Mouse (Mus musculus) embryo, embryonic 10.5 days (tissue): ENCODE results near the gene Gm45837.
A peak's percentile ranks its signal among the peaks of the same experiment; 100 is the strongest.

Source experiments
- DNase-seq: peaks from one replicate; pipeline ENCODE4 v3.0.0-alpha.2; 2015; ENCODE audit warnings: low spot score

The Gm45837 gene

GRCm38 (mm10) chr7:101391909-101392479 is 18.7 kb upstream of the Gm45837 start:
- DNase-seq, result no peak

- no peak for DNase-seq
Observed at GRCm38 (mm10) chr7:101393015-101393414, 17.7 kb upstream of the Gm45837 start.

DNA sequence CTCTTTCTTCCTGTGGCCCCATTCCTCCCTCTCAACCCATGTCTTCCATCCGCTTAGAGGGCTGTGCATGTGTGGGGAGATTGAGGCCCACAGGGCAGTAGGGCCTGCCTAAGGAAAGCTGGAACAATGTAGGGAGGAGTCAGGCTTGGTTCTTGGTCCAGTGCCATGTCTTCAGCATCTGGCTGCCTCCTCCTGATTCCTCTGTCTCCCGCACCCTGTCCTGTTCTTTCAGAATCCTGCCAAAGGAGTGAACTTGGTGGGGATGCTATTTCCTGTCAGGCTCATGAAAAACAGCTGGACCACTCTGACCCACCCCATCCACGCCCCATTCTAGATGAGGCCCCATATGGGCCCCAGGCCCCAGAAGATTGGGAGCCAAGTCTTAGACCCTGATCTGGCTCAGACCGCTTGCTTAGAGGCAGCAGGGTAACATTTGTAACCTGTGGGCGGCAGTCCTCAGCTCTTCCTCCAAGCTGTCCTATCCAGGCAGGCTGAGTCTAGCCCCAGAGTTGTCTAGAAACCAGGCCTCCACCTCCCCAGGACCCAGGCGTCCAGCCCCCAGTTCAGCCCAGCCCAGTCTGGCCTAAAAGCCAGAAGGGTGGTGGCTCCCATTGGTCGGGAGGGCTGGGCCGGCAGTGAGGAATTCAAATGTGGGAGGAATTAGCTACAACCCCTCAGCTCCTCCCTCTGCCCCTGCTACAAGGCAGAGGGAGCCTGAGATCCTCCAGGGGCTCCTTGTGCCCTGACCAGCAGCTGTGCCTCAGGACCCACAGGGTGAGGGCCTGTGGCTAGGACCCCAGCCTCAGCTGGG is 16.8 kb upstream of the Gm45837 start:
- DNase-seq, result peak; percentile 65

GRCm38 (mm10) chr7:101394569-101394968 is 16.1 kb upstream of the Gm45837 start:
- no peak for DNase-seq

DNA sequence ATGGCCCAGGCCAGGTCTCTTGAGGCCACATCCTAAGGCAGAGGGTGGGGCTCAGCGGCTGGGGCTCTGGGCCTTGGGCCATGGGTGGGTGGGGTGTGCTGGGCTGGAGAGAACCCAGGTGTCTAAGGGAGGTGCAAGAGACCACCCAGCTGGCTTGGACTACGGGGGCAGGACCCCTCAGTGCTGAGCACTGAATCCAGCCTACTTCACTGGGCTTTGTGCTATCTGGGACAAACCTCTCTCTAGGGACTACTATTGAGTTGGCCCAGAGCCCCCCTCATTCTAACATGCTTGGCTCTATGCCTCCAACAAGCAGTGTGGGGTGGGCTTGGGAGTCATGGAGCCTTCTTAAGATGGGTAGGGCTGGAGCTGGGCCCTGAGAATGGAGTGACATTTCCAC is 15.2 kb upstream of the Gm45837 start:
- DNase-seq, result no peak

DNA sequence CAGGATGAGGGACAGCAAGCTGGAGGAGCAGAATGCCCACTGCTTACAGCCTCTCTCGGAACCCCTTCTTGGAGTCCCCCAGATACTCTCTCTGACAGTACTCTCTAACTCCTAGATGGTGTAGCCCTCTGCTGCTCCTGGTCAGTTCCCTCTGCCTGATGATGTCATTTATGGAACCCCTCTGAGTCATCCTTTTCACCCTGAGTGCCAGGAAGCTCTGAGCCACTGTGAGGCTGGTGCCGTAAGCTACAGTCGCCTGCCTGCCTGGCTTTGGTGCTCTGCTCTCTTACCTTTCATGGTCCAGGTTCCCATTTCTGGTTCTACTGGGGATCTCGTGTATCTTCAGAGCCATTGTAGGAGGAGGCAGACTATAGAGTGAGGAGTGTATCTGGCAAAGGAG is 13.5 kb upstream of the Gm45837 start:
- no peak for DNase-seq

GRCm38 (mm10) chr7:101401510-101401909 is 9.2 kb upstream of the Gm45837 start:
- no peak for DNase-seq

DNA sequence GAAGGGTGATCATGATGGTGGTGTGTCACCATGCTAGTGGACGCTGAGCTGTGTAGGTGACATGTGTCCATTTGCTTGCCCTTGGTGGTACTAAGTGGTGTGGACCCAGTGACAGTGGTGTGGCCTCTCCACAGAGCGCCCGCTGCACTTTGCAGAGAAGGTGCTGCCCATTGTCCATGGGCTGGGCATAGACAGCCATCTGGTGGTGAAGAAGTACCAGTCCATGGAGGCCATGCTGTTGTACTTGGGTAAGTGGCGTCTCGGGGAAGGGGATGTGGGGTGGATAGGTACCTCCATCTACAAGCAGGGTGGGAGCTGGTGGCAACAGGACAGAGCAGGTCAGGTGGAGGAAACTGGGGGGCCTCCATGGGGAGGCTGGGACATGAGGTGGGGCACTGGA is 6.9 kb upstream of the Gm45837 start:
- no peak for DNase-seq

DNA sequence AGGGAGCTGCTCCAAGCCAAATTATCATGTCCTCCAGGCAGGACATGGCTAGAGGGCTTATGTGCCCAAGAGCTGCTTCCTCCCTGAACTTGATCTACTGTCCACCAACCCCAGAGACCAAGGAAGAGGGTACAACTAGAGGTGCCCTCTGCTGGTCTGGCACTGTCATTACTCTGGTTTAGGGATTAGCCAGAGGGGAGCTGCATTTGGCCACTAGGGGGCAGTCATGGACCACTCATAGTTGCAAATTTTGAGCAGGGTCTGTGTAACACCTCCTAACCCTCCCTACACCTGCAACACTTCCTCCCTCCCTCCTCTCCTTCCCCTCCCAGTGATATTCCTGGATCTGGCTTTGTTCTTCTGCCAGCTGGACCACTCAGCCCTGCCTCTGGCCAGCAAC is 2.1 kb downstream of the Gm45837 start:
- peak; percentile 91 for DNase-seq

DNA sequence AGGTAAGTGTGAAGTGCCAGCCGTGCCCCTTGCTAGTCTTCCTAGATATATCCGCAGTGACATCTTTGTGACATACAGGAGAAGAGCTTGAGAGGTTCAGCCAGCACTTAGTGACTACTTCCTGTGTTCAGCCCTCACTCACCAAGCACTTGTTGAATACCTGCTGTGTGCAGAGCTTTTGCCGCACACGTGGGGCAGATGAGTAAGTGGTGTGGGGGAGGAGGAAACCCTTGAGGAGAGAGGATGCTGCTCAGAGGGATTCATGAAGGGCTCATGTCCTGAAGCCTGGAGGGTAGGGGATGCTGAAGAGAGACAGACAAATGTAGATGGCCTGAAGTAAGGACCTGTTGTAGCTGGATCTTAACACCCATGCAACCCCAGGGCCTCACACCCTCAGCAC is 3.5 kb downstream of the Gm45837 start:
- no peak for DNase-seq

GRCm38 (mm10) chr7:101414661-101415511 is 4.2 kb downstream of the Gm45837 start:
- peak; percentile 52 for DNase-seq

DNA sequence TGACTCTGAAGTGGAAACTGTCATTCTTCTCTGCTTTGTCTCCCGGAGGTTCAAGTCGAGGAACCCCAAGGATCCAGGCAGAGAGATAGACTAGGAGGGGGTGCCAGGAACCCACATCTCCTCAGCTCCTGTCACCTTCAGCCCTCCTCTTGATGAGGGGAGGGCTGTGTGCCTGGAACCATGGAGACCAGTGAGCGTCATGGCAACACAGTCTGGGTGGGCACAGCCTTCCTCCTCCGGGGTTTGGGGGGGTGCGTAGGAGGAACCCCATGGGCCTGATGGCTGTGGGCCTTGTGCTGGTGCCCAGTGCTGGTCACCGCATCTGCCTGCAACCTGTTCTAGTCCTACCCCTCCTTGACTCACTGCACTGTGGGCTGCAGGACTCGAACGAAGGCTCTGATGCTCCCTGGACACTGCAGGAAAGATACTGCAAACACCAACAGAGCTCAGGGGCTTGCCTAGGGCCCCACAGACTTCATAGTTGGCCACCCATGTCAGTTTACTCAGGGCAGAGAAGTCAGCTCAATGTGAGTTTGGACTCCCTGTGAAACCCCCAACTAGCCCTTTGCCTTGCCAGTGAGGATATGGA is 4.9 kb downstream of the Gm45837 start:
- no peak for DNase-seq

DNA sequence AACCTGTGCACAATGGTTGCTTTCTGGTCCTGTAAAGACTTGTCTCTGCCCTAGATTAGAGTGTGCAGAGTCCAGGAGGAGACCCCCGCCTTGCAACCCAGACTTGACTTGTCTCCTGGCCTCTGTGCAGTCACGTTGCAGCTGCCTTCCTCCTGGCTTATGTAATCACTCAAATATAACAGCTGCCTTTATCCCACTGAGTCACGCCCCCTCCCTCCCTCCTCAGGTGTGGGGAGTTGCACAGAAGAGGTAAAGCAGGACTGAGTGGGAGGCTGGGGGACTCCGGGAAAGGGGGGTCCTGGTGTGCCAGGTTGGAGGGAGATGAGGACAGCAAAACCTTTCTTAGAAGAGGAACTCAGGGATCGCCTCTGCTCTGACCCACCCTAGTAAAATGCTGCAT is 5.7 kb downstream of the Gm45837 start:
- no peak for DNase-seq

GRCm38 (mm10) chr7:101419013-101419770 is 8.5 kb downstream of the Gm45837 start:
- peak; percentile 71 for DNase-seq

DNA sequence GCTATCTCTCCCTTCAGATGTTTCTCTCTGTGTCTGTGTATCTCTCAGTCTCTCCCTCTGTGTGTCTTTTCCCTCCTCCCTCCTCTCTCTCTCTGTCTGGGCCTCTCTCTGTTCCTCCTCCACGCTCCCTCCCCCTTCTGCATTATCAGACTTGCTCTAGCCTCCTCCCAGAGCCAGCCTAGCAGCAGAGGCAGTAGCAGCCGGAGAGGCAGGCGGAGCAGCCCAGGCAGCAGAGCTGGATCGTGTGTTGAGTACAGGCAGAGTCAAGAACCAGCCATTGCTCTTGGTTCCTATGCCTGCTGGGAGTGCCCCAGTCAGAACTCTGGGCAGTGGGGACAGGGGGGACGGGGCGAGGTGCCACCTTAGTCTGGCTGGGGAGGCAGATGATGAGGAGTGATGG is 10.8 kb downstream of the Gm45837 start, which contains the start of gene Pde2a:
Gene Pde2a, plus strand, starts transcription at position 163 of the 400 bp plus-strand sequence.
- DNase-seq, result no peak

- peak; percentile 64 for DNase-seq
Observed at GRCm38 (mm10) chr7:101422069-101422468, 11.4 kb downstream of the Gm45837 start.

- DNase-seq, result no peak
Observed at GRCm38 (mm10) chr7:101422646-101423045, 12.0 kb downstream of the Gm45837 start.

GRCm38 (mm10) chr7:101423970-101424369 is 13.3 kb downstream of the Gm45837 start:
- no peak for DNase-seq

GRCm38 (mm10) chr7:101426692-101427091 is 16.0 kb downstream of the Gm45837 start:
- DNase-seq, result no peak

DNA sequence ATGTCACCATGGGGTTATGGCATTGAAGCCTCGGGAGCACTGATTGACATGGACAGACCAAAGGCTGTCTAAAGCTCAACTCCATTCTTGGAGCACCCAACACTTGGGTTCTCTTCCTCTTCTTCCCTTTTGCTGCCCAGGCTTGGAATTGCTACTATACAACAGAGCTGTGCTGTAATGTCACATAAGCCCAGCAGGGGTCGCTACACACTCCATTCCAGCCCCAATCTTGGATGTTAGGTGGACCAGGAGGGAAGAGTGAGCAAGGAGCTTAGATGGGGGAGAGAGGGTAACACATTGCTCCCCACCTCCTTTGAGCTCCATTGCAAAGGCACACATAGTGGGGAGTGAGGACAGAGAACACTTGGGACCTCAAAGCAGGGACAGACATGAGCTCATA is 17.1 kb downstream of the Gm45837 start:
- DNase-seq, result peak; percentile 68

- no peak for DNase-seq
Observed at GRCm38 (mm10) chr7:101435038-101435437, 24.4 kb downstream of the Gm45837 start.

- DNase-seq, result peak; percentile 71
Observed at GRCm38 (mm10) chr7:101437876-101438275, 27.2 kb downstream of the Gm45837 start.
